Mouse (Mus musculus): ENCODE measurements around the gene Twsg1. TPM values are rescaled to one million over a fixed set of nuclear protein-coding genes. Genes with fewer than 3 reads are reported as not detected.

The Twsg1 gene
- polyA plus RNA-seq, 1 experiment = 8.8 TPM

- H3K4me3 ChIP-seq (replicated peaks; ENCODE audit: control insufficient read depth, low read depth, low read length) = no peak overlapping the region
- 43% methylated on average over 2 of the region's 2 CpGs for WGBS
- TF ChIP-seq CTCF (IDR thresholded peaks at IDR 0.05; ENCODE audit: control insufficient read depth, insufficient read depth, low read length) (no peak), POLR2A (IDR thresholded peaks at IDR 0.05; ENCODE audit: borderline replicate concordance, control insufficient read depth, low read depth, low read length) (no peak)
- H3K27ac ChIP-seq (ENCODE audit: control insufficient read depth, insufficient read depth, low read depth, low read length, poor library complexity) = no peak overlapping the region
- H3K4me1 ChIP-seq (ENCODE audit: control insufficient read depth, insufficient read depth, low read length) = no peaks in the 10 kb centered on the region
Measured at GRCm38 (mm10) chr17:65912202-65912601, 38.8 kb downstream of the Twsg1 start.

DNA sequence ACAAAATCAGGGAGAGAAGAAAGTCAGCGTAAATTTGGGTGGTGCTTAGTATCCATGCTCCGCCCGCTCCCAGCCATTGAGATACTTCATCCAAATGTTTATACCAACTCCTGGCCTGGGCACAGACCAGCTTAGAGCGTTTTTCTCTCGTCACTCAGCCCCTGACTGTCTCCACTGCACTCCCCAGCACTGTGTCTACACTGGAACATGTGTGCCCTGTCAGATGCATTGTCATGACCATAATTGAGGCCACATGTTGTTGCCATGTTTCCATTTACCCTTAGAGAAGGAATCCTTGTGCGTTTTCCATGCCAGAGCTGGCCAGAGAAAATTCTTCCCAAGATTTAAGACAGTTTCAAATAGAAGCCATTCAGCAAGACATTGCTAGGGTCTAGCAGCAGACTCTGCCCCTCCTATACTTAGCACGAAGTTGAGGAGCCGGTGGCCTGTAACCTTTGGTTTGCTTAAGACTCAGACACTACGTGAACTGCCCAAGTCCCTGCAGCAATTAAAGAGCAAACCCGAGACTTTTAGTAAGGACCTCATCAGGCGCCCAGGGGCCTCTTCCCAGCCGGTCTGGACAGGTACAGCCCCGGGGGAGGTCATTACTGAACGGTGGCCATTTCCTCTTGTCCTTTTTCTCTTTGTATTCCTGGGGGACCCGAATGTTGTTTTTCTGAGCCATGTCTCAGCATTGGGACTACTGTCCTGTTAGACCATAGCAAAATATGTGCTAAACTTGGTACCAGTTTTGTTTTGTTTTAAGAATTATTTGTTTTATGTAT, 39.5 kb downstream of the Twsg1 start:
- TF ChIP-seq POLR2A (IDR thresholded peaks at IDR 0.05; ENCODE audit: borderline replicate concordance, control insufficient read depth, low read depth, low read length) = no peak
- no peak for TF ChIP-seq CTCF (IDR thresholded peaks at IDR 0.05; ENCODE audit: control insufficient read depth, insufficient read depth, low read length)
- H3K4me3 ChIP-seq (replicated peaks; ENCODE audit: control insufficient read depth, low read depth, low read length) = no peak overlapping the region
- WGBS = 86% methylated on average over 15 of the region's 15 CpGs

GRCm38 (mm10) chr17:65908270-65908669, 42.8 kb downstream of the Twsg1 start:
- no peak overlapping the region for H3K4me3 ChIP-seq (replicated peaks; ENCODE audit: control insufficient read depth, low read depth, low read length)
- no peak for TF ChIP-seq POLR2A (IDR thresholded peaks at IDR 0.05; ENCODE audit: borderline replicate concordance, control insufficient read depth, low read depth, low read length)
- no peak for TF ChIP-seq CTCF (IDR thresholded peaks at IDR 0.05; ENCODE audit: control insufficient read depth, insufficient read depth, low read length)
- H3K27ac ChIP-seq (ENCODE audit: control insufficient read depth, insufficient read depth, low read depth, low read length, poor library complexity) = no peak overlapping the region
- no peaks in the 10 kb centered on the region for H3K4me1 ChIP-seq (ENCODE audit: control insufficient read depth, insufficient read depth, low read length)

More for the DNA sequence above, 39.5 kb downstream of the Twsg1 start:
- Histone ChIP-seq H3K4me1 (ENCODE audit: control insufficient read depth, insufficient read depth, low read length) (no peaks in the 10 kb centered on the region), H3K27ac (ENCODE audit: control insufficient read depth, insufficient read depth, low read depth, low read length, poor library complexity) (no peak overlapping the region)

DNA sequence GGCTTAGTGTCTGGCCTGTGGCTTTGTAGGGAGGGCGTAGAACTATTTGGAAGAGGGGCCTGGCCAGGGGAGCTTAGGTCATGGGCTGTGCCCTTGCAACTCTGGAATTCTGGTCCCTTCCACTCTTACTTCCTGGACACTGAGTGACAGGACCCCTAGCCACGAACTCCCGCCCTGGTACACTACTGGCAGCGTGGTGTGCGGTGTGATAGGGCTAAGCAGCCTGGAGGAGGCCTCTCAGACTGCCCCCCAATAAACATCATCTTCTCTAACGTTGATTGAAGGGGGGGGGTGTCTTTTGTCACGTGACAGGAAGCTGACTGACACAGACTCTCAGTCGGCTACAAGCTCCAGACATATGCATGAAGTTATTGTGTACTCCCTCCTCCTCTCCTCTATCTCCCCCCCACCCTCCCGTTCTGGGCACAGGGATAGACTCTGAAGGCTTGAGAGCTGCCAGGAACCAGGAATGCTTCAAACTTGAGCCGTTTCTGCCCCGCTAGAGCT, 44.1 kb downstream of the Twsg1 start:
- Histone ChIP-seq H3K27ac (ENCODE audit: control insufficient read depth, insufficient read depth, low read depth, low read length, poor library complexity) (no peak overlapping the region), H3K4me3 (replicated peaks; ENCODE audit: control insufficient read depth, low read depth, low read length) (peak overlapping the region; percentile 35), H3K4me1 (ENCODE audit: control insufficient read depth, insufficient read depth, low read length) (no peaks in the 10 kb centered on the region)
- no peak for TF ChIP-seq CTCF (IDR thresholded peaks at IDR 0.05; ENCODE audit: control insufficient read depth, insufficient read depth, low read length)
- TF ChIP-seq POLR2A (IDR thresholded peaks at IDR 0.05; ENCODE audit: borderline replicate concordance, control insufficient read depth, low read depth, low read length) = no peak
- 3% methylated on average over 11 of the region's 11 CpGs for WGBS

DNA sequence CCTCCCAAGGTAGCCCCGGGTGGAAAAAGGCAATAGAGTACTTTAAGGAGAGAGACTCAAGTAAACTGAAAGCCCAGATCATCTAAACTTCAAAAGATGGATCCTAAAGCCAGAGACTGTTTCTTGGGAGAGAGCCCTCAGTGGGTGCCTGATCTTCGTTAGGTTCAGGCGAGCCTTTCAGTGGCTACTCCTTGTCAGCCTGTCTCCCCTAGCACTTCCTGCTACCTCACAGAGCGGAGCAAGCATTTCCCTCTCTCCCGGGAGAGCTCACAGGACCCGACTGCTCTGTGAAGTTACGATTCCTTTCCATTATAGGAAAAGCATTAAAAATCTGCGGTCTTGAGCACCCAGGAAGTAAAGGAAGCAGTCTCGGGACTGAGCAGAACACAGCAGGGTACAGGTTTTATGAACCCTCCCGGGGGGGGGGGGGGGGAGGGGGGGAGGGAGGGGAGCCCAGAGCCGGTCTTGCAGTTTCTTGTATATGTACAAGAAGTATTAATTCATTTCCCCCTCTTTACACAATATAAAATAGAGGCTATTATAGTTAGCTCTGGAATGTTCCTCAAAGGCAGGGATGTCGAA, 44.6 kb downstream of the Twsg1 start:
- WGBS = 7% methylated on average over 12 of the region's 12 CpGs
- TF ChIP-seq CTCF (IDR thresholded peaks at IDR 0.05; ENCODE audit: control insufficient read depth, insufficient read depth, low read length) = no peak
- no peak for TF ChIP-seq POLR2A (IDR thresholded peaks at IDR 0.05; ENCODE audit: borderline replicate concordance, control insufficient read depth, low read depth, low read length)
- no peak overlapping the region for H3K27ac ChIP-seq (ENCODE audit: control insufficient read depth, insufficient read depth, low read depth, low read length, poor library complexity)

DNA sequence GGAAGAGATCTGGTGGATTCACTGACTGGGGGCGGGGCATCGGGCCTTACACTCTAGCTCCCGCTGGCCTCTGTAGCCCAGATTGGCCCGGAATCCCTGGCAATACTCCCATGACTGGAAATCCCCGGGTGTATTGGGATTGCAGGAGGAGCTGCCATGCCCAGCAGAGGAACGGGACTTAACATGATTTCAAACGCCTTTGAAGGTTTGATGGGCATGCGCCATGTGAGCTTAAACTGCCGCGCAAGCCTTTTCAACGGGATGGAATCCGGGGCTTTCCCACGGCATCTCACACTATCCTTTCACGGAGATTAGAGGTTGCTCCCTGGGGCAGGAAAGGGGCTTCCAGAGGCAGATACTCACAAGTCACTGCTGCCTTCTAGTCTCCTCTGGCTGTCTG, 45.8 kb downstream of the Twsg1 start:
- 88% methylated on average over 14 of the region's 14 CpGs for WGBS

More for the DNA sequence above, 44.6 kb downstream of the Twsg1 start:
- peak overlapping the region; percentile 12 for H3K4me3 ChIP-seq (replicated peaks; ENCODE audit: control insufficient read depth, low read depth, low read length)
- no peaks in the 10 kb centered on the region for H3K4me1 ChIP-seq (ENCODE audit: control insufficient read depth, insufficient read depth, low read length)

DNA sequence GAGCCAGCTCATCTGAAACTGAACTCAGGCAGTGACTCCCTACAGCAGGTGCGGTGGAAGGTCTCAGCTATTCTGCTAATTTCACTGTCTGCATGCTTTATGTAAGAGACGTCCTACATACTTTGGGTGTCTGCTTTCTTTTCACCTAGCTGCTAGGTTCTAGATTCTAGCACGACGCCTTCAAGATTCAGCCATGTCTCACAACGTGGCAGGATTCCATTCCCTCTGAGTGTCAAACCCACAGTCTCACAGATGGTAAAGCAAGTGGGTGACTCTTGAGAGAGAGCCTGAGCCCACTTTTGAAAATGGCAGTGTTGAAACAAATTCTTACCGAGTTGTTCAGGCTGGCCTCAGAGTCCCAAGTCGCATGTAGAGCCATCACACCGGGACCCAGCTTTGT, 47.2 kb downstream of the Twsg1 start:
- Histone ChIP-seq H3K4me3 (replicated peaks; ENCODE audit: control insufficient read depth, low read depth, low read length) (no peak overlapping the region), H3K4me1 (ENCODE audit: control insufficient read depth, insufficient read depth, low read length) (no peaks in the 10 kb centered on the region), H3K27ac (ENCODE audit: control insufficient read depth, insufficient read depth, low read depth, low read length, poor library complexity) (no peak overlapping the region)
- 95% methylated on average over 8 of the region's 8 CpGs for WGBS
- TF ChIP-seq POLR2A (IDR thresholded peaks at IDR 0.05; ENCODE audit: borderline replicate concordance, control insufficient read depth, low read depth, low read length) (no peak), CTCF (IDR thresholded peaks at IDR 0.05; ENCODE audit: control insufficient read depth, insufficient read depth, low read length) (no peak)

More for the DNA sequence above, 45.8 kb downstream of the Twsg1 start:
- no peaks in the 10 kb centered on the region for H3K4me1 ChIP-seq (ENCODE audit: control insufficient read depth, insufficient read depth, low read length)
- H3K4me3 ChIP-seq (replicated peaks; ENCODE audit: control insufficient read depth, low read depth, low read length) = no peak overlapping the region
- TF ChIP-seq POLR2A (IDR thresholded peaks at IDR 0.05; ENCODE audit: borderline replicate concordance, control insufficient read depth, low read depth, low read length) (no peak), CTCF (IDR thresholded peaks at IDR 0.05; ENCODE audit: control insufficient read depth, insufficient read depth, low read length) (no peak)
- H3K27ac ChIP-seq (ENCODE audit: control insufficient read depth, insufficient read depth, low read depth, low read length, poor library complexity) = no peak overlapping the region

DNA sequence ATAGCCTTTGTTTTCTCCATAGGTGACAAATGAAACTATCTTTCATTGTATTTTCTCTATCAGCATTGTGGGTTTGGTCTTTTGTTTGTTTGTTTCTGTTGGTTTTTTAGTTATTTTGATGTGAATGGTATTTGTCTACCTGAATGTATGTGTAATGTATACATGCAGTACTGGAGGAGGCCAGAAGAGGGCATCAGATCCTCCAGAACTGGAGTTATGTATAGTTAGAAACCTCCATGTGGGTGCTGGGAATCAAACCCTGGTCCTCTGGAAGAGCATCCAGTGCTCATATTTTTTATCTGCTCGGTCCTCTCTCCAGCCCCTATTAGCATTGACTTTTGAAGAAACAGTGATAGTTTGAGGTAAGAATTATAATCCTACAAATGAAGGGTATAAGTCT, 48.0 kb downstream of the Twsg1 start:
- TF ChIP-seq CTCF (IDR thresholded peaks at IDR 0.05; ENCODE audit: control insufficient read depth, insufficient read depth, low read length) = no peak
- no peak for TF ChIP-seq POLR2A (IDR thresholded peaks at IDR 0.05; ENCODE audit: borderline replicate concordance, control insufficient read depth, low read depth, low read length)
- Histone ChIP-seq H3K4me3 (replicated peaks; ENCODE audit: control insufficient read depth, low read depth, low read length) (no peak overlapping the region), H3K27ac (ENCODE audit: control insufficient read depth, insufficient read depth, low read depth, low read length, poor library complexity) (no peak overlapping the region), H3K4me1 (ENCODE audit: control insufficient read depth, insufficient read depth, low read length) (no peaks in the 10 kb centered on the region)
- 91% methylated on average over 1 of the region's 1 CpGs for WGBS
